In the genomic region with DNA sequence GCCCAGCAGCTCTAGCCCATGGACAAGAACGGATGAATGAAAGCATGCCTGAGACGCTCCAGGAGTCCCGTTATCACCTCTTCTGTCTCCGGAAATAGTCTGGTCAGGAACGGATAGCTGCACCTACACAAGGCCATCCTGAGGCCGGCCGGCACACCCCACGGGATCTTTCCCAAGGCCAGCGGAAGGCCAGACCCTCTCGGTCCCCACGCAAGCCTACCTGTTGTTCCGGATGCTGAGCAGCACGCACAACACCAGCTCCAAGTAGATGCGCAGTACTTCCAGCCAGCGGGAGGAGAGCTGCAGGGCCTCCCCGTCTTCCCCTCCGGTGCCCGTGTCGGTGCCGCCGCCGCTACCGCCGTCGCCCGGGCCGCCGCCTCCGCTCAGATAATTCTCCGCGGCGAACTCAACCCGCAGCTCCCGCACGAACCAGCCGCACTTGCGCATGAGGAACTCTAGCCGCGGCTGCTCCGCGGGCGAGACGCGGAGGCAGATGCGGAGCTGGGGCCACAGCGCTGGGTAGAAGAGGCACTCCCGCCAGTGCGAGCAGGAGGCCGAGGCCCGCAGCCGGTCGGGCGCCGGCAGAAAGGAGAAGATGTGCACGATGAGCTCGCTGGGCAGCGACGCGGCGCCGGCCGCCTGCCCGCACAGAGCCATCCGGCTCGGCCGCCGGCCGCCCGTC, we compare ENCODE assay signal across 8 mouse cellular contexts. TPM values are rescaled to one million over a fixed set of nuclear protein-coding genes. Genes with fewer than 3 reads are reported as not detected.
DNase-seq lines count a peak whose midpoint lies in the region; ATAC-seq and TF ChIP-seq lines count a peak whose summit lies in the region.

No protein-coding gene starts in this region.

- under 1% methylated on average over 63 of the region's 69 CpGs for WGBS in spleen, adult 2 months
- WGBS in intestine, embryonic 16.5 days = under 1% methylated on average over 67 of the region's 69 CpGs
- WGBS in liver, adult 2 months = under 1% methylated on average over 66 of the region's 69 CpGs
- under 1% methylated on average over 62 of the region's 69 CpGs for WGBS in midbrain, embryonic 16.5 days

- H3K27ac ChIP-seq in spleen, adult 2 months (ENCODE audit: insufficient read depth, low read length) = peak overlapping the region; percentile 99
- peak overlapping the region; percentile 93 for H3K27ac ChIP-seq in cortical plate, adult 2 months (ENCODE audit: insufficient read depth, low read length)
- H3K27ac ChIP-seq in gastrocnemius, adult 2 months = peak overlapping the region; percentile 97
- peak overlapping the region; percentile 95 for H3K27ac ChIP-seq in intestine, embryonic 16.5 days (ENCODE audit: low read length)
- peak overlapping the region; percentile 95 for H3K27ac ChIP-seq in liver, adult 2 months (replicated peaks; ENCODE audit: insufficient read depth, low read depth, low read length)
- H3K27ac ChIP-seq in midbrain, embryonic 16.5 days (ENCODE audit: low read length) = peak overlapping the region; percentile 98

- TF ChIP-seq POLR2A in spleen, adult 2 months (IDR thresholded peaks at IDR 0.05; ENCODE audit: low read depth, low read length) = no peak
- TF ChIP-seq POLR2A in cortical plate, adult 2 months (IDR thresholded peaks at IDR 0.05; ENCODE audit: extremely low read depth, insufficient read depth, low read length) = no peak
- no peak for TF ChIP-seq POLR2A in liver, adult 2 months (IDR thresholded peaks at IDR 0.05; ENCODE audit: extremely low read depth, insufficient read depth, low read length)

- no peaks in the 10 kb centered on the region for H3K9me3 ChIP-seq in intestine, embryonic 16.5 days (ENCODE audit: control insufficient read depth, low read length)
- H3K9me3 ChIP-seq in midbrain, embryonic 16.5 days (replicated peaks; ENCODE audit: control insufficient read depth, low read length, poor library complexity, severe bottlenecking) = no peaks in the 10 kb centered on the region

- no peaks in the 10 kb centered on the region for H3K36me3 ChIP-seq in spleen, adult 2 months (ENCODE audit: control insufficient read depth, insufficient read depth, low read length)
- H3K36me3 ChIP-seq in intestine, embryonic 16.5 days (ENCODE audit: control insufficient read depth, insufficient read depth, low read length) = no peaks in the 10 kb centered on the region
- no peaks in the 10 kb centered on the region for H3K36me3 ChIP-seq in liver, adult 2 months (ENCODE audit: control insufficient read depth, insufficient read depth, low read length)
- no peaks in the 10 kb centered on the region for H3K36me3 ChIP-seq in midbrain, embryonic 16.5 days (ENCODE audit: control insufficient read depth, insufficient read depth, low read length)

- peaks cover 8% of the 10 kb centered on the region; the same call in 1 of the 2 replicates for H3K79me2 ChIP-seq in liver, adult 2 months (ENCODE audit: control insufficient read depth, insufficient read depth, low read length)

- no peak for DNase-seq in spleen, adult 2 months (ENCODE audit: low read depth in 1 of 2, low spot score in 2 of 2)
- no peak for DNase-seq in spleen, adult 12 weeks (ENCODE audit: low spot score)
- DNase-seq in gastrocnemius, adult 2 months = peak; percentile 49
- no peak for DNase-seq in liver, adult 2 months (ENCODE audit: extremely low read depth, low read depth, low spot score)
- DNase-seq in testis, postnatal 14 days (ENCODE audit: low spot score) = peak; percentile 65

- intact Hi-C loops in gastrocnemius, adult 2 months (cut with DNase I) = loop anchor here (2.0 to 5.0 kb wide), 2 partner anchors 152 to 206 kb away; partner anchors contain the start of genes Gemin2, Pnn and Sec23a

- H3K27me3 ChIP-seq in spleen, adult 2 months (ENCODE audit: control insufficient read depth, insufficient read depth, low read length) = no peaks in the 10 kb centered on the region
- H3K27me3 ChIP-seq in intestine, embryonic 16.5 days (replicated peaks; ENCODE audit: control insufficient read depth, insufficient read depth, low read length) = no peaks in the 10 kb centered on the region
- no peaks in the 10 kb centered on the region for H3K27me3 ChIP-seq in liver, adult 2 months (ENCODE audit: control insufficient read depth, insufficient read depth, low read length)
- H3K27me3 ChIP-seq in midbrain, embryonic 16.5 days (ENCODE audit: control insufficient read depth, insufficient read depth, low read depth, low read length) = no peaks in the 10 kb centered on the region

- ATAC-seq in intestine, embryonic 16.5 days = peak; percentile 3
- peak; percentile 6 for ATAC-seq in midbrain, embryonic 16.5 days

- peak overlapping the region; percentile 97 for H3K4me3 ChIP-seq in spleen, adult 2 months (ENCODE audit: extremely low read depth, insufficient read depth, insufficient read length)
- peak overlapping the region; percentile 60 for H3K4me3 ChIP-seq in cortical plate, adult 2 months (ENCODE audit: insufficient read depth, low read length)
- peak overlapping the region; percentile 97 for H3K4me3 ChIP-seq in gastrocnemius, adult 2 months
- H3K4me3 ChIP-seq in intestine, embryonic 16.5 days (ENCODE audit: low read length) = peak overlapping the region; percentile 87
- peak overlapping the region; percentile 91 for H3K4me3 ChIP-seq in liver, adult 2 months (ENCODE audit: insufficient read depth, low read depth, low read length)
- peak overlapping the region; percentile 98 for H3K4me3 ChIP-seq in midbrain, embryonic 16.5 days (ENCODE audit: low read depth, low read length)

- no peak for TF ChIP-seq CTCF in spleen, adult 2 months (IDR thresholded peaks at IDR 0.05; ENCODE audit: extremely low read depth, insufficient read depth, insufficient read length, insufficient replicate concordance)
- TF ChIP-seq CTCF in cortical plate, adult 2 months (IDR thresholded peaks at IDR 0.05; ENCODE audit: extremely low read depth, insufficient read depth, low read length) = no peak
- TF ChIP-seq CTCF in gastrocnemius, adult 2 months (IDR thresholded peaks at IDR 0.05) = no peak
- no peak for TF ChIP-seq CTCF in liver, adult 2 months (IDR thresholded peaks at IDR 0.05; ENCODE audit: low read depth, low read length)

- peaks cover 16% of the 10 kb centered on the region for H3K4me1 ChIP-seq in spleen, adult 2 months (ENCODE audit: control insufficient read depth, insufficient read depth, insufficient read length)
- peaks cover 2% of the 10 kb centered on the region; the same call in 1 of the 2 replicates for H3K4me1 ChIP-seq in cortical plate, adult 2 months (ENCODE audit: control insufficient read depth, insufficient read depth, low read length)
- H3K4me1 ChIP-seq in intestine, embryonic 16.5 days (ENCODE audit: control insufficient read depth, insufficient read depth, low read length) = peaks cover 9% of the 10 kb centered on the region; the same call in 1 of the 2 replicates
- H3K4me1 ChIP-seq in liver, adult 2 months (ENCODE audit: control insufficient read depth, insufficient read depth, low read length) = peaks cover 3% of the 10 kb centered on the region
- H3K4me1 ChIP-seq in midbrain, embryonic 16.5 days (ENCODE audit: control insufficient read depth, insufficient read depth, low read length) = peaks cover 29% of the 10 kb centered on the region

- H3K9ac ChIP-seq in intestine, embryonic 16.5 days (ENCODE audit: low read depth, low read length) = peak overlapping the region; percentile 86
- H3K9ac ChIP-seq in liver, adult 2 months (ENCODE audit: low read depth, low read length) = peak overlapping the region; percentile 94
- H3K9ac ChIP-seq in midbrain, embryonic 16.5 days (ENCODE audit: low read depth, low read length) = peak overlapping the region; percentile 94

- peak overlapping the region; percentile 83 for H3K4me2 ChIP-seq in intestine, embryonic 16.5 days (ENCODE audit: low read depth, low read length)
- H3K4me2 ChIP-seq in midbrain, embryonic 16.5 days (ENCODE audit: low read length) = peak overlapping the region; percentile 73

RNA-seq across cellular contexts. Expression of gene Fbxo33, which starts 0.7 kb away (rescaled TPM):
- polyA plus RNA-seq in spleen, adult 2 months (2012; rRNA removed) = 6.5 and 6.9 TPM in 2 replicates
- polyA plus RNA-seq in cortical plate, adult 2 months (2012; rRNA removed) = 45.5 and 49.2 TPM in 2 replicates
- total RNA-seq in gastrocnemius, adult 2 months (2021) = 1 to 10 TPM; 2.4 to 3.4 TPM
- 3.5 and 3.9 TPM in 2 replicates for polyA plus RNA-seq in intestine, embryonic 16.5 days (2015; fragmentation: Nextera tagmentation; extraction: Ambion mirVana)
- total RNA-seq in liver, adult 2 months (2014; rRNA removed) = 15.7 and 19.1 TPM in 2 replicates
- polyA plus RNA-seq in liver, adult 2 months (2012; rRNA removed) = 3.8 and 5.1 TPM in 2 replicates
- polyA plus RNA-seq in midbrain, embryonic 16.5 days (2015; fragmentation: Nextera tagmentation; extraction: Ambion mirVana) = 6.5 and 6.9 TPM in 2 replicates

Comparison
In these comparisons a context has a peak if more than half of its experiments do, and no peak if none do; other contexts are left out.
1. DNase-seq: peak in gastrocnemius, adult 2 months (single experiment) and testis, postnatal 14 days (single experiment); none in spleen, adult 2 months (0 of 2), spleen, adult 12 weeks (single experiment) and liver, adult 2 months (single experiment).
2. Peak in every context shown above with its lines, with median percentiles within 50 percentile points of each other: H3K27ac ChIP-seq, H3K4me3 ChIP-seq and H3K9ac ChIP-seq.